Mouse (Mus musculus): Measurements from ENCODE around the gene Anxa3. TPM values are rescaled to one million over a fixed set of nuclear protein-coding genes. Genes with fewer than 3 reads are reported as not detected.

Anxa3 gene
- 31.9 and 90.1 TPM in 2 replicates for total RNA-seq (2015; ENCODE audit: low replicate concordance)
- 30.9 and 46.4 TPM in 2 replicates for total RNA-seq (2017; ENCODE audit: low replicate concordance)

DNA sequence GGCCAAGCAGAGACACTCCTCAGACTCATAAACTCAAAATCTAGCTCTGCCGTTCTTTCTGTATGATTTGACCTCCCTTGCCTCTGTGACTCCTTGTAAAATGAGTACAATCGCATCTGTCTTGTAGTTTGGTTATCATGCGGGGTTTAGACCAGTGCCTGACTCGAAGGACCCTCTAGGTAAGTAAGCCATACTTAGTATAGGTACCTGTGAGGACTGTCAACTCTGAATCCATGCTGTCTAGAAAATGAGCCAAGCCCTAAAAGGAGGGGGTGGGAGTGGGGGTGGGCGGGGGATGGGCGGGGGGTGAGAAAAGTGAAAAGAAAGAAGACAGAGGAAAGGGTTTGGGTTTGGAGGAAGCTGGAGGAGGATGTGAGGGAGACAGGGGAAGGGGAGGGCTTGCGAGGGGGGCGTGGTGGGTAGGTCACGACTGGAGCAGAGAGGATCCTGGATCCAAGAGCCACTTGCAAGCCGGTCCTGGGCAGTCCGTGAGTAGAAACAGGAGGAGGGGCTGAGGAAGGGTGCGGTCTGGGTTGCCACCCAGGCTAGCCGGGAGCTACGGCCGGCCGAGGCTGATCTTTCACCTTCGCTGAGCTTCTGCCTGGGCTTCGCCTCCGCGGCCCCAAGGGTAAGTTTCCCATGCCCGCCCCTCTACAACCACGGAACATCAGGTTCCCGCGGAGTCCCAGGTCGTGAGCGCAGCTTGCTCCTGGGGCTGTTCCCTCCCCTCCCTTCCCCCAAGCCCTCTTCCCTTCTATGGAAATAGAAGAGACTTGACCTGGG, at the start of gene Anxa3:
TSS of gene Anxa3 (plus strand) at position 404 of the 783 bp plus-strand sequence.
- no peak for ATAC-seq (replicated peaks; ENCODE audit: low FRiP score, poor library complexity, severe bottlenecking)

GRCm38 (mm10) chr5:96747195-96747984, 45.7 kb upstream of the Anxa3 start:
- ATAC-seq (replicated peaks; ENCODE audit: low FRiP score, poor library complexity, severe bottlenecking) = no peak

GRCm38 (mm10) chr5:96757615-96758014, 35.5 kb upstream of the Anxa3 start:
- ATAC-seq (replicated peaks; ENCODE audit: low FRiP score, poor library complexity, severe bottlenecking) = no peak

GRCm38 (mm10) chr5:96762021-96762420, 31.1 kb upstream of the Anxa3 start:
- no peak for ATAC-seq (replicated peaks; ENCODE audit: low FRiP score, poor library complexity, severe bottlenecking)

DNA sequence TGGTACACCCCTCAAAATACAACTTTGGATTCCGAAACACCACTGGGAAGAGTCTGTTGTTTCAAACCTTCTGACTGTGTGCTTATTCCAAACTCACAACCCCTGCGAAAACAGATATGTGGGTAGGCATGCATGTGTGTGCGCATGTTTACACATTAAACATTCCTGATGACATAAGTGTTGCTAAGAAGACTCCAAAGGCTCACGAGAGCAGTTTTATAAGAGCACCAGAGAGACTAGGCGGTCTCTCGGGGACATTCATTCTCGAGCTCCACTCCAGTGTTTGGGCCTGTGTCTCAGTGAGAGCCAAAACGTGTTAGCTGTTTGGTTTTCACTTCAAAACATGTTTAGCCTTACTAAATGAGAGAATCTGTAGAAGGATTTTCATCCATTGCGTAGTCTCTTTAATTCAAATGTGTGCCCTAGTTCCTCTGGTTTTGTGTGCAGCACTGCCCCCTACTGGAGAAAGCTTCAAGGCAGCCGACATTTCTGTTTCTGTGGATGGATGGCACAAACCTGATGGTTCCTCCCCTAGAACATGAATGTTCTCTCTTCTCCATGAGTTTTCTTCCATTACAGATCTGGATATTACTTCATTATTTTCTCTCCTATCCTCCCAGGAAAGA, 24.2 kb upstream of the Anxa3 start:
- ATAC-seq (replicated peaks; ENCODE audit: low FRiP score, poor library complexity, severe bottlenecking) = no peak

GRCm38 (mm10) chr5:96783506-96784288, 9.4 kb upstream of the Anxa3 start:
- no peak for ATAC-seq (replicated peaks; ENCODE audit: low FRiP score, poor library complexity, severe bottlenecking)

- ATAC-seq (replicated peaks; ENCODE audit: low FRiP score, poor library complexity, severe bottlenecking) = no peak
These were observed 8.0 kb upstream of the Anxa3 start for GRCm38 (mm10) chr5:96785096-96785495.

DNA sequence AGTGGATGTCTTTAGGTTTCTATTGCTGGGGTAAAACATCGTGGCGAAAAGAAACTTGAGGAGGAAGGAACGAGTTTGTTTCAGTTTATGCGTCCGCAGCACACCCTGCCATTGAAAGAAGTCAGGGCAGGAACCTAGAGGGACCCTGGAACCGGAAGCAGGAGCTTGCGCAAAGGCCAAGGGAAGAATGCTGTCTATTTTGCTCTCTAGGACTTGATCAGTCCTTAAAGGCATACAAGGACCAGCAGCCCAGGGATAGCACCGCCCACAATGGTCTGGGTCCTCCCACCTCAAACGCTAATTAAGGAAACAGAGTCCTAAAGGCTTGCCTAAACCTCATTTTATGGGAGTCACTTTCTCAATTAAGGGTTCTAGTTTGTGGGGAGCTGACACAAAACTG, 717 bp upstream of the Anxa3 start:
- ATAC-seq (replicated peaks; ENCODE audit: low FRiP score, poor library complexity, severe bottlenecking) = no peak

DNA sequence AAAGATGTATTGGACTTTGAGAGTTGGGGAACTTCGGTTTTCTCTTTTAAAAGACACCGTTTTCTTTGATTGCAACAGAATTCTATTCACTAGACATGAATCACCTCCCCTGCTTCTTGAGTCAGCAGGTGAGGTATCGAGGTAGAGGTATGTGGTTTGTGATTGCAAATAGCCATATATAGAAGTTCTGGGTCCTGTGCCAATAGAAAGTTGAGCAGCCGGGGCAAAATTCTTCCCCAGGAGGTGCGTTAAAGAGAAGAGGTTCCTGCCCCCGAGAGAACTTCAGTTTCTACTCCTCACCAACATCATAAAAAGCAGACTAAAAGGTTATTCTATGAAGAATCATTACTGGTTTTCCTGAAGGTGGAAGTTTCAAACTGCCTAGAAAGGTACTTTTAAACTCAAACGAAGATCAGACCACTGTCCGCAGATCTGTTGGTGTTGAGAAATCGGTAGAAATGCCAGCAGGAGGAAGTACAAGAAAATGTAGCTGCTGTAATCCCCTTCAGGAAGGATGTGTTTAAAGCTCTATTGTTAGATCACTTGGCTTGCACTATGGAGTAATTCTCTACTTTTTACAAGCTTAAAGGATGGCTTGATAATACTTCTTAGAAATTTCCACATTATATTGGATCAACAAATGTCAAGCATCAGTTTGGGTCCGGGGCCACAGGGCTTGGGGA, 955 bp downstream of the Anxa3 start:
- ATAC-seq (replicated peaks; ENCODE audit: low FRiP score, poor library complexity, severe bottlenecking) = no peak

DNA sequence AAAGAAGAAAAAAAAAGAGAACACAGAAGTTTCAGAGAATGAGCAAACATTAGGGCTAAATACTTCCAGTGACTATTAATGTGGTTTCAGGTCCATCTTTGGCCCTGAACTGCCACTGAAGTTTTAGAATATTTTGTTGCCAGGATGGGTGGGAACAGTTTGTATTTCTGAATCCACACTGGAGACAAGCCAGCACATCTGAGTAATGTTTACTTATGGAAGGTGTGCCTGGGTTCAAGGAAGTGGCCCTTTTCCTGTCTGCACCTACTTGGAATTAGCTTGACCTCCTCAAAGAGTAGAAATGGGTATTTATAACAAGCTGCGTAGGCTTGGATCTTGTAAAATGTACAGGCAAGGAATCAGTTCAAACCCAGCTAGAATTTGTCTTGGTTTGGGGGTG, 2.6 kb downstream of the Anxa3 start:
- no peak for ATAC-seq (replicated peaks; ENCODE audit: low FRiP score, poor library complexity, severe bottlenecking)

- no peak for ATAC-seq (replicated peaks; ENCODE audit: low FRiP score, poor library complexity, severe bottlenecking)
These were observed 4.3 kb downstream of the Anxa3 start for GRCm38 (mm10) chr5:96797465-96797864.

- ATAC-seq (replicated peaks; ENCODE audit: low FRiP score, poor library complexity, severe bottlenecking) = no peak
These were observed 6.0 kb downstream of the Anxa3 start for GRCm38 (mm10) chr5:96799165-96799564.

GRCm38 (mm10) chr5:96799969-96800368, 6.8 kb downstream of the Anxa3 start:
- ATAC-seq (replicated peaks; ENCODE audit: low FRiP score, poor library complexity, severe bottlenecking) = no peak

DNA sequence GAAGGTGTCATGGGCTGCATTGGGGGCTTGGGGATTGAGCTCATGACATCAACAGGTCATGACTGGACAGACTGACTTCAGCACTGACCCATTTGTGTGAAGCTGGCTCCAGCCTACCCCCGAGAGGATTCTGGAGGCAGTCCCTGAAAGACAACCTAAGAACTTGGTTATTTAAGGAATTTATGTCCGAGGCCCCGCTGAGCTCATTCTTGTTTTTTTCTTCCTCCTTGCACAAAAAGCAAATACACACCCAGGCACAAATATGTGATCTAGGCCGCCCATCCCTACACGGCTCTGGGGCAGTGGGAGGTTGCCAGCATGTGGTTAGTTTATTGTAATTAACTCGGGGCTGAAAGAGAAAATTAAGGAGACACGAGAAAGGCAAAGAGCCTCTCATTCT, 9.0 kb downstream of the Anxa3 start:
- no peak for ATAC-seq (replicated peaks; ENCODE audit: low FRiP score, poor library complexity, severe bottlenecking)

DNA sequence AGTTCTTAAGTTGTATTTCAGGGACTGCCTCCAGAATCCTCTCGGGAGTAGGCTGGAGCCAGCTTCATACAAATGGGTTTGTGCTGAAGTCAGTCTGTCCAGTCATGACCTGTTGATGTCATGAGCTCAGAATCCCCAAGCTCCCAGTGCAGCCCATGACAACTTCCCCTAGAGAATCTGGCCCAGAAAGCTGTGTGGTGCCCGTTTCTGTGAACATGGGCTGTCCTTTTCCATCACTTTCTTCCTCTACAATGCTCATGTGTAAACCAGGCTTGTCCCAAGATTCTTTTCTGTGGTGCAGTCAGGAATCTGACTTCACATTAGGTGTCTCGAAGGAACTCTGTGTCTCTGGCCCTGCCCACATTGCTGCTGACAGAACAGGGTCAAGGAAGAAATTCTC, 10.0 kb downstream of the Anxa3 start:
- ATAC-seq (replicated peaks; ENCODE audit: low FRiP score, poor library complexity, severe bottlenecking) = no peak

GRCm38 (mm10) chr5:96804304-96804703, 11.2 kb downstream of the Anxa3 start:
- no peak for ATAC-seq (replicated peaks; ENCODE audit: low FRiP score, poor library complexity, severe bottlenecking)

DNA sequence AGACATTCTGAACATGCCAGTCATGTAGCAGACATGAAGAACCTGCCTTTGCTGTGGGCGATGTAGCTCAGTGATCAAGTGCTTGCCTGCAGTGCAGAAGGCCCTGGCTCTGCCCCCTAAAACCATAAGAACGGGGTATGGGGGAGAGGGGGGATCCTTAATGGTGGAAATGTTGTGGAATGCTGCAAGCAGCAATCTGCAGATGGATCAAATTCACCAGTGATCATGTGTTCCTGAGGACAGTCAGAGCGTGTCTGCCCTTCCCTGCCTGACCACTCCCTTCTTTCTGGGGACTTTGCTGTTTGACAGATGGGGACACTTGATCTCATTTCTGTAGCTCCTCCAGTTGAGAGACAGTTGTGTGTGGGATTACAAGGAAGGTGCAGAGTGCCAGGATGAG, 11.7 kb downstream of the Anxa3 start:
- no peak for ATAC-seq (replicated peaks; ENCODE audit: low FRiP score, poor library complexity, severe bottlenecking)

DNA sequence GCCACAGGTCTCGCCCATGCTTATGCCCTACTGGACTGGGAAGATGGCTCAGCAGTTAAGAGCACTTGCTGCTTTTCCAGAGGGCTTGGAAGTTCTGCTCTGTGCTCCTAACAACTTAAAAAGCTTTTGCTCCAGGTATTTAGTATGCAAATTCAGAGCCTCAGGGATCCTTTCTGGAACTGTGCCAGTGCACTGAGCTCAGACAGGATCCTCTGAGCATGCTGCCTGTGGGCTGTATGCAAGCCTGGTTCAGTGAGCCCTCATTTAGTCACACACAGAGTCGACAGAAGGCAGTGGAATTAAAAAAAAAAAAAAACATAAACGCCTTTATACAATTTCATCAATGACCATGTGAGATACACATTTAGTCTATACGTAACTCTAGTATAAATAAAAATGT, 17.5 kb downstream of the Anxa3 start:
- no peak for ATAC-seq (replicated peaks; ENCODE audit: low FRiP score, poor library complexity, severe bottlenecking)

GRCm38 (mm10) chr5:96824769-96825327, 31.7 kb downstream of the Anxa3 start:
- ATAC-seq (replicated peaks; ENCODE audit: low FRiP score, poor library complexity, severe bottlenecking) = no peak

Measured in erythroid progenitor cell, adult 5-6 weeks (primary cell).